Mouse (Mus musculus) frontal cortex, postnatal 10 days (tissue): Measurements from ENCODE around the gene Gm6351.
"Not testable (repeated sequence)": the region's sequence is repeated elsewhere in the genome, so short reads cannot be mapped to it uniquely, and the experiment has no call there.

ENCODE experiments used
- DNase-seq, 2 experiments: peaks; one replicate each; pipeline ENCODE4 v3.0.0; 2022; ENCODE audit warnings: low spot score in 2 of 2, mixed read lengths in 1 of 2

Gene Gm6351

DNA sequence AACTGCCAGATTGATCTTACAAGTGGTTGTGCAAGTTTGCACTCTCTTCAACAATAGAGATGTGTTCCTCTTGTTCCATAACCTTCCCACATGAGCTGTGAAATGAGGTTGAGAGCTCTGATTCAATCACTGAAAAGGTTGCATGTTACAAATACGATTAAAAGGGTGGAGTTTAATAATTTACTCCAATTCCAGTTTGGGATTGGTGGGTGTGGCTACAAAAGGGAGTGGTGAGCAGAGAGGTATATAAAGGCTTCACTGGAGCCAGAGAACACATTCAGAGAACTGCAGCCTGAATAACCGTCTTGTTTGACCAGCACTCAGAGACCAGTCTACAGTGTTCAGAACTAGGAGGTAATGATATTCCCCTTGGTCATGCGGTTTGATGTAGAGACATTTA, at the start of gene Gm6351:
Gm6351 (plus strand) TSS at position 301 of the 400 bp plus-strand sequence.
- DNase-seq: not testable (repeated sequence)

- DNase-seq: not testable (repeated sequence)
These were observed 5.7 kb upstream of the Gm6351 start, which contains the start of gene BC061212 for GRCm38 (mm10) chr5:94070445-94070844. BC061212 (minus strand) TSS chr5:94070545.
